Mouse (Mus musculus) neural tube, embryonic 13.5 days (tissue): ENCODE data around the gene Epha5. TPM values are rescaled to one million over a fixed set of nuclear protein-coding genes. Genes with fewer than 3 reads are reported as not detected.

ENCODE experiments used
- ATAC-seq: fragments of 200-750 bp; cut with Nextera tagmentation; 2 replicates; pipeline ENCODE4 v1.8.0; 2017; ENCODE audit warnings: low read depth, mild to moderate bottlenecking, moderate TSS enrichment, moderate library complexity
- H3K27ac ChIP-seq: fragments of 300-500 bp; sonication (generic); replicated peaks from 2 replicates; pipeline ENCODE4 v1.5.1; 2015; ENCODE audit warnings: moderate library complexity, mild to moderate bottlenecking, inconsistent platforms
- H3K27me3 ChIP-seq: fragments of 300-500 bp; sonication (generic); 2 replicates; pipeline ENCODE4 v1.6.1; 2015; ENCODE audit warnings: mild to moderate bottlenecking, inconsistent platforms
- H3K36me3 ChIP-seq: fragments of 300-500 bp; sonication (generic); 2 replicates; pipeline ENCODE4 v1.6.1; 2015; ENCODE audit warnings: mild to moderate bottlenecking, inconsistent platforms
- H3K4me1 ChIP-seq: fragments of 300-500 bp; sonication (generic); replicated peaks from 2 replicates; pipeline ENCODE4 v1.6.1; 2015; ENCODE audit warnings: inconsistent platforms
- H3K4me2 ChIP-seq: fragments of 300-500 bp; sonication (generic); 2 replicates; pipeline ENCODE4 v1.6.1; 2015; ENCODE audit warnings: inconsistent platforms, mild to moderate bottlenecking, moderate library complexity
- H3K4me3 ChIP-seq: fragments of 300-500 bp; sonication (generic); 2 replicates; pipeline ENCODE4 v1.5.1; 2015; ENCODE audit warnings: mild to moderate bottlenecking, inconsistent platforms
- H3K9ac ChIP-seq: fragments of 300-500 bp; sonication (generic); 2 replicates; pipeline ENCODE4 v1.6.1; 2015; ENCODE audit warnings: moderate library complexity, mild to moderate bottlenecking, inconsistent platforms
- H3K9me3 ChIP-seq: fragments of 300-500 bp; sonication (generic); 2 replicates; pipeline ENCODE4 v1.6.1; 2016; ENCODE audit warnings: inconsistent platforms
- WGBS: fragments of 180-500 bp; shearing (Covaris S2); methylation state at CpG from one replicate; pipeline ENCODE4 v1.1.7; 2015; 5-methylcytosine and 5-hydroxymethylcytosine counted together
- polyA plus RNA-seq: library from polyadenylated mRNA; unstranded; fragments of >200 nt; fragmentation: Nextera tagmentation; extraction: Ambion mirVana; gene quantifications from 2 replicates; pipeline ENCODE4 v1.2.1, GENCODE M21; 2015

Epha5 gene
- polyA plus RNA-seq, 1 experiment from 2014 or later = 42.5 TPM

DNA sequence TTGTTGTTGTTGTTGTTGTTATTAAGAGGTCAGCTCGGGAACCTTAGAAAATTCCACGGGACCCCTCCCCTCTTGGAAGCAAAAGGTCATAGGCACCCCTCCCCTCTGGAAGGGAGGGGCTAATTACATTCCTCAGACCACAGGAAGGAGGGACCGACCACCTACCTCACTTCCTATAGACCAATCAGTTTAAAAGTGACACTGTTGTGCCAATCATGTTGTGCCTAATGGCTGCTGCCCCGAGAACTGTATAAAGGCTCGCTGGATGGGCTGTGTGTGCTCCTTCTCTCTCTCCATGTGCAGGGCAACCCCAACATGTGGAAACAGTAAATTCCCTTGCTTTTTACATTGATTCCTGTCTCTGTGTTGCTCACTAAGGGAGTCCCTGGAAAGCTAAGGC, 64.1 kb downstream of the Epha5 start:
- Histone ChIP-seq H3K27me3 (no peaks in the 10 kb centered on the region), H3K36me3 (no peaks in the 10 kb centered on the region), H3K4me3 (no peak overlapping the region), H3K9me3 (no peaks in the 10 kb centered on the region), H3K27ac (no peak overlapping the region), H3K4me2 (no peak overlapping the region), H3K9ac (no peak overlapping the region), H3K4me1 (no peaks in the 10 kb centered on the region)
- no peak for ATAC-seq
- 77% methylated on average over 5 of the region's 5 CpGs for WGBS

DNA sequence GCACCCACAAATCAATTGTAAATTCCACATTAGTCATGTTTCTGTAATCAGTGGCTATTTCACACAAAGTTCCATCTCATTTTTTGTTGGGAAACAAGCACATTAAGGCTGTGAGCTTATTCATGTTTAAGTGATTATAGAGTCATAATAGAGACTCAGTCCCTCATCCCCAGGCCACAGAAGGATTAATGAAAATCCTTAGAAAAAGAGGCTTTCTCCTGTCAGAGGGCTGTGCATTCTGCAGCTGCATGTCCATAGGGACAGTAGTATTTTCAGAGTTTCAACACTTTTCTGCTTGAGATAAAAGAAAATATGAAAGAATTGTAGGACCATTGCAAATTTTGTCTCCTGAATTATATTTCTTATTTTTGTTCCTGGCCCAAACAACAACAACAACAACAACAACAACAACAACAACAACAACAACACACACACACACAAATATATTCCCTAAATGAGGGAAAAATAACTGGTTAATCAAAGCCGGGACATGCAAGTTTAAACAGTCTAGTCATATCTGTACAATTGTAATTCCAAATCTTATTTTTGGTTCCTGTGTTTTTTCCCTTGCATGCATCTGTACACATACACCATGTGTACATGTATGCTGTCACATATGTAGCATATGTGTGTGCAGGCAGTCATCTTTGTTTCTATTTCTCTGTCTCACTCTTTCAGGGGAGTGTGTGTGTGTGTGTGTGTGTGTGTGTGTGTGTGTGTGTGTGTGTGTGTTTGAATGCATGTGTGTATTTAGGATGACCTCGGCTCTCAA, 70.3 kb downstream of the Epha5 start:
- no peak overlapping the region for H3K4me2 ChIP-seq
- H3K27me3 ChIP-seq = no peaks in the 10 kb centered on the region
- H3K4me1 ChIP-seq = no peaks in the 10 kb centered on the region
- no peak for ATAC-seq
- no peak overlapping the region for H3K27ac ChIP-seq
- no peaks in the 10 kb centered on the region for H3K36me3 ChIP-seq
- no peaks in the 10 kb centered on the region for H3K9me3 ChIP-seq
- 85% methylated on average over 2 of the region's 2 CpGs for WGBS
- H3K9ac ChIP-seq = no peak overlapping the region
- H3K4me3 ChIP-seq = no peak overlapping the region

DNA sequence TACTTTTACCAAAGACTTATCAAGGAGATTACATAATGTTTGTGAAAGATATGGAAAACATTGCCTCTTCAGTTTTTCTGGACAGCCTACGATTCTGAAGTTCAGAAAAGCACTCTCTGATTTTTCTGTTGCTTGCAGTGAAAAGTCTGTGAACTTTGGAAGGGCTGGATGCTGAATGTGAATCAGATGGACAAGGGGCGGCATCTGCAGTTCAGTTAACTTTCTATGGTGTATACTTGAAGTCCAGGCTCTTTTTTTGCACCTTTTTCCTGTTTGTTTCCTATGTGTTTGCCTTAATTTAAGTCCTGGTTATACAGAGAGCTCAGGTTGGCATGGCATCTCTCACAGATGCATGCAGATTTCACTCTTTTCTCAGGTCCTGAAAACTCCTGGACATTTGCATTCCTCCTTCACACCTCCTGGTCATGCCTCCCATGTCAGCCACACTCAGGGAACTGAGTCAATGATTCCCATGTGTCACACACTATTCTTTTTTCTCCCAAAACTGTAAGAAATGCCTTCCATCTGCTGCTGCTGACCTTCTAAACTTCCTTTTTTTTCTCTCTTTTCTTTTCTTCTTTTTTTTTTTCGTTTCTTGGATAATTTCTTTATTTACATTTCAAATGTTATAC, 81.2 kb downstream of the Epha5 start:
- no peaks in the 10 kb centered on the region for H3K4me1 ChIP-seq
- no peak overlapping the region for H3K9ac ChIP-seq
- no peak overlapping the region for H3K27ac ChIP-seq
- H3K27me3 ChIP-seq = no peaks in the 10 kb centered on the region
- H3K4me2 ChIP-seq = no peak overlapping the region
- H3K9me3 ChIP-seq = no peaks in the 10 kb centered on the region
- ATAC-seq = no peak
- H3K36me3 ChIP-seq = no peaks in the 10 kb centered on the region
- 81% methylated on average over 3 of the region's 3 CpGs for WGBS
- H3K4me3 ChIP-seq = no peak overlapping the region

DNA sequence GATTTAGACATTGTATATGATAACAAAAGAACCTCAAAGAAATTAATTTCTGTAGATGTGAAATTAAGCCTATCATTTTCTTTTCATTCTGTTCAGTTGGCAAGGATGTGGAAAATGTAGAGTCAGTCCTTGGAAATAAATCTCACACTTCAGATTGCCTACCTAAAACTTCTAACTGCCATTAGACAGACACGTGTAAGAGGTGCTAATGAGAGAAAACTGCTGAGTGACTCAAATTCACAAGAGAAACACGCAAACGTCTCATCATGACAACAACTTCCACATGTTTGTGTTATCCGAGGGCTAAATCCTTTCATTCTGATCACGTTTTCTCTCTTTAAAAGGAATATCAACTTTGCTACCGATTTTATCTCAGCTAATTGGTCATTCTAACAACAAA, 82.7 kb downstream of the Epha5 start:
- no peak for ATAC-seq

DNA sequence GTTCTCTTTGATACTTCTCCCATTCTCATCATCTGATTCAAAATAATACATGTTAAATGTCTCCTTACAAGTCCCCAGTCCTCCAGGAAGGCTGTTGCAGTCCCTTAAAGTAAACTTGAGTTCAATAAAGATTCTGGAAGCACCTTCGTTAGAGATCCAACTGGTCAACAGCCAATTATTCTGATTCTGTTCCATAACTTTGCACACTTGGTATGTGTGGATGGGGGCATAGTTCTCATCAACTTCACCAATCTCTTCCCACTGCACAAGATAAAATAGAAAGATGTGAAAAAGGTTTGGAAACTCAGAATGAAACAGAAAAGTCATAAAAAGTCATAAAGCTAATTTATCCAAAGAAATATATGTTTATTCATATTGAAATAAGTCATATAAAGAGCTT, 85.6 kb downstream of the Epha5 start:
- 90% methylated on average over 1 of the region's 1 CpGs for WGBS
- ATAC-seq = no peak
- no peaks in the 10 kb centered on the region for H3K4me1 ChIP-seq

More for the DNA sequence above, 82.7 kb downstream of the Epha5 start:
- Histone ChIP-seq H3K36me3 (no peaks in the 10 kb centered on the region), H3K27ac (no peak overlapping the region), H3K4me2 (no peak overlapping the region), H3K4me1 (no peaks in the 10 kb centered on the region), H3K4me3 (no peak overlapping the region), H3K9ac (no peak overlapping the region), H3K27me3 (no peaks in the 10 kb centered on the region), H3K9me3 (no peaks in the 10 kb centered on the region)
- 78% methylated on average over 6 of the region's 6 CpGs for WGBS

DNA sequence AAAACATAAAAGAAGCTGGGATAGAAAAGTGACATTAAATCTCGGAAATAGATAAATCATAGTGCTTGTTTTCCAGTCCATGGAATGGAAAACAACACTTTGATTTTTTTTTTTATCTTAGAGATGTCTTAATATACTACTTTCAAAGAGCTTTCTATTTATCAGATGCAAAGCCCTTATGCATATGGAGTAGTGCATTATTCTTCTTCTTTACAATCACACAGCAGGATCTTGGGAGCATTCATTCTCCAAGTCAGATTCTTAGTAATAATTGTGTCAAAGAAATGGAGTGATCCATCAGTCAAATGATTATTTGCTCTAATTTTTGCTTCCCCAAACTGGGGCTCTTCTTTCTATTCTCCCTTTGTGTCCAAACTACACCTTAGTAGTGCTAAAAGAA, 96.6 kb downstream of the Epha5 start:
- Histone ChIP-seq H3K27ac (no peak overlapping the region), H3K9me3 (no peaks in the 10 kb centered on the region), H3K4me3 (no peak overlapping the region), H3K27me3 (no peaks in the 10 kb centered on the region), H3K9ac (no peak overlapping the region), H3K4me2 (no peak overlapping the region), H3K4me1 (no peaks in the 10 kb centered on the region), H3K36me3 (no peaks in the 10 kb centered on the region)
- 64% methylated on average over 1 of the region's 1 CpGs for whole genome bisulfite sequencing
- no peak for ATAC-seq

More for the DNA sequence above, 85.6 kb downstream of the Epha5 start:
- H3K9ac ChIP-seq = no peak overlapping the region
- no peak overlapping the region for H3K4me2 ChIP-seq
- no peak overlapping the region for H3K27ac ChIP-seq
- no peak overlapping the region for H3K4me3 ChIP-seq
- H3K27me3 ChIP-seq = no peaks in the 10 kb centered on the region
- H3K9me3 ChIP-seq = no peaks in the 10 kb centered on the region
- no peaks in the 10 kb centered on the region for H3K36me3 ChIP-seq

DNA sequence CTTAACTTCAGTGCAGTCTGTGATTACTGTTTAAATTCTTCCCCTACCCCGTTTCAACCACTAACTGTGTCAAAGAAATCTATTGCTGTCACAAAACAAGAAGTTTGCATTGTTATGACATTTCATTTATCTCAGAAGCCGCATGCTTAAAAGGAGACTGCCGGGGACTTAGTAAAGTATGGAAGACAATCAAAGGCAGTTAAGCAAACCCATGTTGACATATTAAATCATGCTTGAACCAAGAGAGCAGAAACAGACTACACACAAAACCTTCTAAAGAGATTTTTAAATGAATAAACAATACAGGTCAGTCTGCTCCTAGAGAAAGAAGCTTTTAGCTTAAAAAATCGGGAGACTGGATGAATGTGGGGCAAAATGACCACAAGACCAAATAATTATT, 97.0 kb downstream of the Epha5 start:
- no peaks in the 10 kb centered on the region for H3K27me3 ChIP-seq
- 20% methylated on average over 4 of the region's 4 CpGs for WGBS
- no peak overlapping the region for H3K9ac ChIP-seq
- no peaks in the 10 kb centered on the region for H3K4me1 ChIP-seq
- H3K36me3 ChIP-seq = no peaks in the 10 kb centered on the region
- H3K9me3 ChIP-seq = no peaks in the 10 kb centered on the region
- no peak for ATAC-seq
- H3K4me2 ChIP-seq = no peak overlapping the region
- no peak overlapping the region for H3K4me3 ChIP-seq
- no peak overlapping the region for H3K27ac ChIP-seq

DNA sequence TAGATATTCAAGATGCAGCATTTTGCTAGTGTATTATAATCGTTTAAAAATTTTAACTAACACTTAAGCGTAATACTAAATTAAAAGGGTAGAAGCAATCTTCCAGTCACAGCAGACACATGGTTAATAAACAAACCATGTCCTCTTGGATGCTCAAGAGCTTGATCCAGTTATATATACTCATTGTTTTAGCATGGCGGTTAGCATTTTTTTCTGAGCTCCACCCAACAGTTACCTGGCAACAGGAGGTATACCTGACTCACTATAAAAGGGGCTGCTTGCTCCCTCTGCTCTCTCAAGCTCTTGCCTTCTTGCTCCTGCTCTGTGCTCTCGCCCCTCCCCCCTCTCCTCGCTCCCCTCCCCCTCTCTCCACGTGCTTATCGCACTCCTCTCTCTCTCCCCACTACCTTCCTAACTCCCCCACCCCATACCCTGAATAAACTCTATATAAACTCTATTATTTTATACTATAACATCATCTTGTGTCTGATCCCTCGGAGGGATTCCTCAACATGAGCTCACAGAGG, 98.3 kb downstream of the Epha5 start:
- Histone ChIP-seq H3K27me3 (no peaks in the 10 kb centered on the region), H3K4me1 (no peaks in the 10 kb centered on the region), H3K27ac (no peak overlapping the region), H3K4me2 (no peak overlapping the region), H3K9ac (no peak overlapping the region), H3K4me3 (no peak overlapping the region), H3K9me3 (no peaks in the 10 kb centered on the region), H3K36me3 (no peaks in the 10 kb centered on the region)
- 48% methylated on average over 8 of the region's 8 CpGs for WGBS
- ATAC-seq = peak; percentile 43; the same call in 1 of the 2 replicates

DNA sequence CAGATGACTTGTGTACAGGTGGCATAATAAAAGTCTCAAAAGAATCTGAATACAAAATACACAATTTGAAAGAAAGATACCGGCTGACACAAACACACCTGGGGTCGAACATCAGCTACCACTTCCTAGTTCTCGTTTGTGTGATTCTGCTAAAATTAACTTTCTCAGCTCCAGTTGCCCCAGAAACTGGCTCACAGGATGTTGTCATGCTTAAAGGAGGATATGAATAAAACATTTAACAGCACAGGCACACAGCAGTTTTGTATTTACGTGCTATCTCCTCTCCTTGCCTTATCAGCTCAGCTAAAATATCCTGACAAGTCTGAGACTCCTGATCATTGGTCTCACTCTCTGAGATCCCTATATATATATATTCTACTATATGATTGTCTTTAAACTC, 99.3 kb downstream of the Epha5 start:
- no peaks in the 10 kb centered on the region for H3K27me3 ChIP-seq
- H3K36me3 ChIP-seq = no peaks in the 10 kb centered on the region
- no peak overlapping the region for H3K27ac ChIP-seq
- H3K9ac ChIP-seq = no peak overlapping the region
- H3K4me2 ChIP-seq = no peak overlapping the region
- no peak overlapping the region for H3K4me3 ChIP-seq
- ATAC-seq = no peak
- no peaks in the 10 kb centered on the region for H3K4me1 ChIP-seq
- 83% methylated on average over 4 of the region's 4 CpGs for whole genome bisulfite sequencing
- H3K9me3 ChIP-seq = no peaks in the 10 kb centered on the region

DNA sequence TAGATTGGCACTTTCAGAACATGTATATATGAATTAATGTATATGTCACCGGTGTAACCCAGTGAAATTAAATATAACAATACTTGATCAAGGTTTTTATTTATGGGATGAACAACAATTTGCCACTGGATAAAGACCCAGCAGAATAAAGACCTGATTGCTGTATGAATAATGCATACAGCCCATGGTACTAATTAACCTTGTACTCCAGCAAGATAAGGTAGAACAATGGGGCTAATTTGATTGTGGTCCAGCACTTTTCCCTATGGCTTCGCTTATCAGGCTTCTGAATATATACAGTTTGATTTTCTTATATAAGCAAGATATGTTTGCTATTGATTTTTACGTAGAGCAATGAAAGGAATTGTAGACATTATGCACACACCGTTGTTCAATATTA, 103.6 kb downstream of the Epha5 start:
- no peaks in the 10 kb centered on the region for H3K27me3 ChIP-seq
- ATAC-seq = no peak
- no peak overlapping the region for H3K4me3 ChIP-seq
- H3K4me1 ChIP-seq = no peaks in the 10 kb centered on the region
- H3K9me3 ChIP-seq = no peaks in the 10 kb centered on the region; the same call in 1 of the 2 replicates
- no peak overlapping the region for H3K27ac ChIP-seq
- no peaks in the 10 kb centered on the region for H3K36me3 ChIP-seq
- H3K9ac ChIP-seq = no peak overlapping the region
- 62% methylated on average over 4 of the region's 4 CpGs for WGBS
- no peak overlapping the region for H3K4me2 ChIP-seq

DNA sequence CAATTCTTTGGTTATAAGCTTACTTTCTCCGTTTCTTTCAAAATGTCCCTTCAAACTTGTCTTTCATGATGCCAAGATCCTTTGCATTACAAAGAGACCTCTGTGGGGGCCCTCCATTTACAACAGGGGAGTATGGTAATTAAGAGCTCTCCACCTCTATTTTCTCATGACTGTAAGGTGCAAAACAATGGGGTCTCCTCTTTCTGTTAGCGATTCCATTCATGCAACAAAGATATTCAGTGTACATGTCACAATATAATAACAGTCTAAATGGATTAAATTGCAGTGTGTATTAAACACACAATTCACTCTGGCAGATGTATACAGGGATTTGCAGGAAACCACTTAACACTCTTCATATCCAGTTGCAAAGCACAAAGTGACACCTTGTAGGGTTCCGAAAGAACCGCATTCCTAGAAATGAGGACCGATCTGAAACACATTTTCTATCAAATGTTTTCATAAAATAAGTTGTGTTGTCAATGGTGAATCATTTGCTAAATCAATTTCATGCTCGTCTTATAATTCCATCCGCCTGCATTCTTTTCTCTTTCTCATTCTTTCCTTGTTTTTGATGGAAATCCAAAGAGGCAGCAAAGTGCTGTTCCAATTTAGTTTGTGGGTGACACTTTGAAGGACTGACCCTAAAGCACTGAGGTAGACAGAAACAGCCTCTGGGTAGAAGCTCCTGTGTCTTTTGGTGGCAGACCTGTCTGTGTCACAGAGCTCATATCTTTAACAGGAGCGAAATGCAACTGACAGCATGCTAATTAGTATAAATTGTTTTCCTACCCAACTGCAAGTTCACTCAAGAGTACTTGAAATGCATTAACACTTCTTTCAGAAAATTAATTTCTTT, 118.1 kb downstream of the Epha5 start:
- WGBS = 19% methylated on average over 8 of the region's 8 CpGs
- H3K36me3 ChIP-seq = no peaks in the 10 kb centered on the region
- no peak overlapping the region for H3K27ac ChIP-seq
- ATAC-seq = no peak
- no peak overlapping the region for H3K4me3 ChIP-seq
- H3K9me3 ChIP-seq = no peaks in the 10 kb centered on the region
- H3K9ac ChIP-seq = no peak overlapping the region
- no peaks in the 10 kb centered on the region for H3K27me3 ChIP-seq
- no peak overlapping the region for H3K4me2 ChIP-seq
- H3K4me1 ChIP-seq = peaks cover 8% of the 10 kb centered on the region

DNA sequence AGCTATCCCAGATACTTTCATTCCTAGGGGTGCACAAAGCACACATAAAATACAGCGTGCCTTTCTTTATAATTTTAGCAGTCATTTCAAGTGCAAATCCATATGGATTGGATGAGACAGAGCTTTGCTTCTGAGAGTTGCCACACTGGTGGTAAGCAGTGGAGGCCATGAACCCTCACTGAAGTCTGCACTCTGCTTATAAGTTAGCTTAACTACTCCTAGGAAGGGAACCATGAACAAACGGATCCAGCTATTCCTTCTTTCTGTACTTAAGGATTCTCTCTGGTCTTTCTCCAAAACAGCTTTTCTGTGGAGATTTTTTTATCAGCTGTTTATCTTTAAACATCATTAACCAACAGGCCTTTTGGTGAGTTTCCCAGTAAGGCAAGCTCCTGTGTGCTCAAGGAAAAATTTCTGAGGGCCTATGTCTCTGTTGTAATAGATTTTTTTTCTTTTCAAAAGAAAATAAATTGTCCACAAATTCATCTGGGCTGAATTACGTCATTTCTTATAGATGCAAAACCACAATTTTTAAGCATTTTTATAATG, 127.7 kb downstream of the Epha5 start:
- H3K36me3 ChIP-seq = no peaks in the 10 kb centered on the region
- H3K9ac ChIP-seq = no peak overlapping the region
- H3K9me3 ChIP-seq = no peaks in the 10 kb centered on the region
- H3K4me1 ChIP-seq = no peaks in the 10 kb centered on the region
- H3K27me3 ChIP-seq = peaks cover 31% of the 10 kb centered on the region
- WGBS = 77% methylated on average over 3 of the region's 3 CpGs
- no peak overlapping the region for H3K4me2 ChIP-seq
- H3K4me3 ChIP-seq = no peak overlapping the region
- H3K27ac ChIP-seq = no peak overlapping the region
- ATAC-seq = no peak
